Mouse (Mus musculus): ENCODE data around the gene Dis3l.

Dis3l gene

DNA sequence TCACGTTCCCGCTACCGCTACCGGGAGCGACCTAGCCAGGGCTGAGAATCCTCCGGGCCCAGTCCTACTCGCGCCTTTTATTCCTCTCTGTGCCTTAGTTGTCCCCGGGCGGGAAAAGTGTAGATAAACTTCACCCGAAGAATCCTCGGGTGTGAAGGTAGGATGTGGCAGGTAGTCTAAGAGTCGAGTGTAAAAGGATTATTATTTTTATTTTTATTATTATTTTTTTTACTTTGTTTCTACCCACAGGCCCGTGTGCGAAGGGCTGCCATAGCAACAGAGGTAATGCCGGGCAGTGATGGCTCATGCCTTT lies at the start of gene Dis3l:
Dis3l (minus strand) TSS at position 35 of the 313 bp plus-strand sequence.
- in situ Hi-C loops (cut with MboI; ENCODE audit: low pct_unique_long_range_greater_than_20kb in 1 of 2, low sequenced_read_pairs in 2 of 2, unreplicated experiment in 1 of 2), result no loop called here

DNA sequence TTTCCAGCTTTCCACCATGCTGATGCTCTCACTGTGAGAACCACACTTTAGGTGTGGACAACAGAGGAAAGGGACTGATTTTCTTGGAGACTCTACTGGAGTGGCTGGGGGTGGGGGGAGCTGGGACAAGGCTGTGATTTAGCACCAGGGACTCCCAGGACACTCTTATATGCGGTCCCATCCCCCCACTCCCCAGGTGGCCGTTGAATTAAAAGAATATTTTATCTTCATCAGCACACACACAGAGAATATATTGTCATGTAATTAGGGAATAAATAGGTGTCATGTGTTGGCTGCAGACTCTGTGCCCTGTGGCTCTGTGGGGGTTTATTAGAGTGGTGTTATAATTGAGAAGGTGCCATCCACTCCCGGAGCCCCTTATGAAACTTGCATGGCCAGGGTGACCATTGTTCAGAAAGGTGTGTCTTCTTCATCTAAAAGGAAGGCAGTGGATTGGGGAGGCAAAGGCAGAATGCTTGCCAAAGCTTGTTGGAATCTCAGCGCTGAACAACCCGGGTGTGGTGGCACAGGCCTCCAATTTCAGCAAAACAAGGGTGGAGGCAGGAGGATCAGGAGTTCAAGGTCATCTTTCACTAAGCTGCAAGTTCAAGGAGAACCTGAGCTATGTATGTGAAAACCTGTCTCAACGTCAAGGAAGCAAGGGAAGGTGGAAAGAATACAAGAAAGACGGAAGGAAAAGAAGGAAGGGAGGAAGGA lies 48.6 kb upstream of the Dis3l start:
- in situ Hi-C loops (cut with MboI; ENCODE audit: low pct_unique_long_range_greater_than_20kb in 1 of 2, low sequenced_read_pairs in 2 of 2, unreplicated experiment in 1 of 2), result no loop called here

DNA sequence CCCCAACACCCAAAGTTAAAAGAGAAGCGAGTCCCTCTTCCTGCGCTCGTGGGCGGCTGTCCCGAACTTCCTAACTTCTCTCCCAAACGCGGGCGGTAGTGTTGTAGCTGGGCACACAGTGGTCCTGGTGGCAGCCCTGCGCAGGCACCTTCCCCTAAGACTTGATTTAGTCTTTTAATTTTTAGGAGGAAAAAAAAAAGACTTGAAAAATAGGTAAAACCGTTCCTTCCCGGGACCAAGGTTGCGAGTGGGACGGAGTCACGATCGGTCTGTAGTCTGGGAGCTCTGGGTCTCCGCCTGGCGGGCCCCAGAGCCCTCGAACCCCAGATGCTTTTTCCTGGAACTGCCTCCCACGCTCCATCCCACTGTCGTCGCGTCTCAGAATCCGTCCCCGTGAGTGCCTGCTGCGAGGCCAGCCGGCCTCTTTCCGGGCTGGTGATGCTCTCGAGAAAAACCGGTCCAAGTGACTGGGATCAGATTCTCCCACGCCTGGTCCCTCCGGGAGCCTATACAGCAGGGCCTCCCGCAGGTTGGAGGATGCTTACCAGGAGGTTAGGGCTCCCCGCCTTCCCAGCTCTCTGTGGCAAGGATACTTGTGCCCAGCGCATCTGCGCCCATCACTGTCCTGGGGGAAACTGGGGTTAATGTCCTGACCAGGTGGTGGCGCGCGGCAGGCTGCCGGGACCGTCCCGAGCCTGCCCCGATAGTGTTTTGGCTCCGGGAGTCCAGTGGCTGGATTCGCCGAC lies 45.6 kb upstream of the Dis3l start:
- in situ Hi-C loops (cut with MboI; ENCODE audit: low pct_unique_long_range_greater_than_20kb in 1 of 2, low sequenced_read_pairs in 2 of 2, unreplicated experiment in 1 of 2), result no loop called here

DNA sequence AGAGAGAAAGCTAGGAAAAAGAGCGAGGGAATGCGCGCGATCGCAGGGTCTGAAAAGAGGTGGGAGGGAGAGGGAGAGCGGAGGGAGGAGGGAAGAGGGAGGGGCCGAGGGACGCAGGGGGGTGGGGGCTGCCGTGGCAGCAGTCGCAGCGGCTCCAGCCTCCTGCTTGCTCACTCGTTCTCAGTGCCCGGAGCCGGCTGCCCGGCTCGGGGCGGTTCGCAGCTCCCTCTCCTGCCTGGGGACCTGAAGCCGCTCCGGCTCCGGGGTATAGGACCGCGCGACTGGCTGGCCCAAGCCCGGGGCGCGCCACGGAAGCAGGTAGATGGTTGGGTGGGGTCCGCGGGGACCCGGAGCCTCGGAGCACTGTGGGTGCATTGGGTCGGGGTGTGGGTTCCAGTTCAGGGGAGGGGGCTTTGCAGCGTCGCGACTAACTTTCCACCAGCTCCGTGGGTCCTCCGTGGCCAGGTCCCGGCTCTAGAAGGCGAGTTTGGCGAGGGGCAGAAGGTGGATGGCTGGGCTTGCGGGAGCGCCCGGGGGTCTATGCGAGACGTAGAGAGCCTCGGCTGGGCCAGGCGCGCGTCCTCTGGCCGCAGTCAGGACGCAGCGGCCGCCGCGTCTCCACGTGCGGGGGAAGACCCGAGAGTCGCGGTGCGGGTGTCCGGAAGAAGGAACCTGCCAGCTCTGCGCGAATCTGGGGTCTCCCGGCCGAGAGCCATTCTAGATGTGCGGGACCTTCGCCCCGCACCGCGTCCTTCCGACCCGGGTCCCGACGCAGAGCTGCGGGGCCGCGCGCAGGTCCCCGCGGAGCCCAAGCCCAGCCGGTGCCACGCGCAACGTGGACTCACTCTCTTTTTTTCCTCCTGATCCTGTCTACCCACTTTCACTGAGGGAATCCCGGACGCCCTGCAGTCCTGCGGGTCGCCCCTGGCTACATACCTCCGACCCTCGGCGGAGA lies 44.7 kb upstream of the Dis3l start, which contains the start of gene Megf11:
Megf11 (plus strand) TSS at position 116 of the 955 bp plus-strand sequence.
- in situ Hi-C loops (cut with MboI; ENCODE audit: low pct_unique_long_range_greater_than_20kb in 1 of 2, low sequenced_read_pairs in 2 of 2, unreplicated experiment in 1 of 2), result no loop called here

DNA sequence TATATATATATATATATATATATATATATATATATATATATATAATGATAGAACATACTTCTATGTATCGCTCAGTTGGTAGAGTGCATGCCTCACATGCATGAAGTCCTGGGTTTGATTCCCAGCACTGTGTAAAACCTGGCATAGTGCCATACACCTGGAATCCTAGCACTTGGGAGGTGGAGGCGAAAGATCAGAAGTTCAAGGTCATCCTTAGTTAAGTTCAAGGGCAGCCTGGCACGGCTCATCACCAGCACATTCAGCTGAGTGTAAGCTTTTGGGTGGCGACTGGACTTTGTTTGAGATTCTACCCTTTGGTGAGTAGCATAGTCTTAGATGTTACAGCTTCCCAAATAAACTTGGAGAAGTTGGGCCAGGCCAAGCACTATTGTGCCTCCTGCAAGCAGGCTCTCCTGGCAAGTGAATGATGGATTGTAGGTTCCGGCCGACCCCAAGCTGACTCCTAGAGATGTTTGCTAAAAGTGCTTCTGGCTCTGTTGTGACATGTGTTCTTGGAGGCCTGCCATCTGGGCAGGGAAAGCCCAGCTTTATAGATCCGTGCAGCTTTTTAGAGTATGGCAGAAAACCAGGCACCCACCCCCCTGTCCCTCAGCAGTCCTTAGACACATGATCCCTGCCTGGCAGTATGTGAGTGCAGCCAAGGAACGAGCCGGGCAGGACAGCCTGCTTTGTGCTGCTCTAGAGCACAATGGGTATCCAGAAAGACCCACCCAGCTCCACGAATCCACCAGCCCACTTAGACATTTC lies 42.1 kb upstream of the Dis3l start:
- in situ Hi-C loops (cut with MboI; ENCODE audit: low pct_unique_long_range_greater_than_20kb in 1 of 2, low sequenced_read_pairs in 2 of 2, unreplicated experiment in 1 of 2), result no loop called here

DNA sequence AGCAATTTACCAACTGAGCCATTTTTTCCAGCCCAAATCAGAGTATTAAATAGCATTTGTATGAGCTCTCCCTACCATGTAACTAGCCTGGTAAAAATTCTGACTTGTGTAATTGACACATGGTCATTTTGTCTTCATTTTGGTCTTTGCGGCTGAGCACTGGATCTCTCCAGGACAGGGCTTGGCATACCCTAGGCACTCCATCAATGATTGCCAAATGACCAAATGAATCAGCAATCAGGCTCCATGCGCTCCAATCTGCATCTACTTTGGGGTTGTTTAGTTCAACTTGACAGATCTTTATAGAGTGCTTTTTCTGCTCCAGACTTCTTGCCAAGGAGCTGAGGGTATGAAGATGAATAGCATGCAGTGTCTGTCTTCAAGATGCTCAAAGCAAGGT lies 35.3 kb upstream of the Dis3l start:
- in situ Hi-C loops (cut with MboI; ENCODE audit: low pct_unique_long_range_greater_than_20kb in 1 of 2, low sequenced_read_pairs in 2 of 2, unreplicated experiment in 1 of 2), result no loop called here

DNA sequence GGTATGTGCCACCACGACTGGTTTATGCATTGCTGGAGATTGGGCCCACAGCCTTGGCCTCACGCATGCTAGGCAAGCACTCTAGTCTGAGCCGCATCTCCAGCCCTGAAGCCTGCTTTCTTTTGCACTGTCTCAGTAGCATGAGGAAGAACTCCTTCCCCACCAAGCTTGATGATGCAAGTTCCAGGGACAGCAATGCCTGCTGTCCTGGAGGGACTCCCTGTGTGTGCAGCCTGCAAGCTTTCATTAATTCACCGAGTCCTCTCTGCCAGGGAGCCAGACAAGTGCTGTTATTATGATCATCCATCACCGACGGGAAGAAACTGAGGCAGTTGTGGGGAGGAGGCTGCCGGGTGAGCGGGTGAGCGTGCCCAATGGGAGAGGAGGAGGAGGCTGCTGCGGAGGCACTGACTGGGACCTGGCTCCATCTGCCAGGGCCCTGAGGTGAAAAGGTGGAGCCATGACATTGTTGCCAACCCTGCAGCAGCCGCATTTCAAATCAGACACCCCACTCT lies 30.3 kb upstream of the Dis3l start:
- in situ Hi-C loops (cut with MboI; ENCODE audit: low pct_unique_long_range_greater_than_20kb in 1 of 2, low sequenced_read_pairs in 2 of 2, unreplicated experiment in 1 of 2), result no loop called here

DNA sequence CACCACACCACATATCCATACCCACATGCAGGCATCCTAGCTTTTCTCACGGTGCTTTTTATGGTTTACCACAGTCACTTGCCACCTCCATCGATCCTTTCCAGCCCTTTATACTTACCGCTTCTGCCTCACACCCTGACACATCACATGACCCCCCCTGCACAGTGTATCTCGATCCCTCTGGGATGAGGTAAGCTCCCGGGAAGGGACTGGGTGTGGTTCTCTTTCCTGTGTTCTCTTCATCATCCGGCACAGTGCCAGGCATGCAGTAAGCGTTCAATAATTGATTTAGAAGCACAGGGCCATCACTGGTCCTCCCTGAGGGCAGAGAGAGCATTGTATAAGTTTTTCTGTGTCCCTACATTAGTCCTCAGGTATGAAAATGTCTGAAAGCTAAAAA lies 28.8 kb upstream of the Dis3l start:
- in situ Hi-C loops (cut with MboI; ENCODE audit: low pct_unique_long_range_greater_than_20kb in 1 of 2, low sequenced_read_pairs in 2 of 2, unreplicated experiment in 1 of 2), result no loop called here

DNA sequence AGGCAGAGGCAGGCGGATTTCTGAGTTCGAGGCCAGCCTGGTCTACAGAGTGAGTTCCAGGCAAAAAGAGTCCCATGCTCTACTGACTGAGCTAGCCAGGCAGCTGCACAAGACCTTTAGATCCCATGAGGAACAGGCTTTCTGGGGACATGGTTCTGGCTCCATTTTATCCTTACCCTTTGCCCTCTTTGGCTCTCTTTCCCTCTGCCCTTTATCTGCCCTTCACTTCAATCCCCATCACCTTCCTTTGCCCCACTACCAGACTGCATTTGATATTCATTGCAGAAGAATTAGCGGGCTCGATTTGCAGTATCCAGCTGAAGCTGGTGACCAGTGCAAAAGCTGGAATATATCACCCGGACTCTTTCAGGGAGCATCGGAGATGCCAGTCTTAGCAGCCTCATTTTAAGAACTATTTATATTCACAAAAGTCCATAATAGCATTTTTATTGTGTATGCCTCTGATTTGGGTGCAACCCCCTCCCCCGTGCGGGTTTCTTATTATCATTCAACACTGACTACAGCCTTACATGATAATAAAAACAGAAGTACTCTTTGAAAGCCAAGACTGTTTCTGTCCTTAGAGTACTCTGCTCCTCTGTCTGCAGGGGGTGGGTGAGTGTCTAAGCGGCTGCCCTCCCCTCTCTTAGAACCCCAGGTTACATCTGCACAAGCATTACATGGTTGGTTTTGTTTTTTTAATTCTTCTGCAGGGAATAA lies 20.3 kb upstream of the Dis3l start:
- in situ Hi-C loops (cut with MboI; ENCODE audit: low pct_unique_long_range_greater_than_20kb in 1 of 2, low sequenced_read_pairs in 2 of 2, unreplicated experiment in 1 of 2), result no loop called here

DNA sequence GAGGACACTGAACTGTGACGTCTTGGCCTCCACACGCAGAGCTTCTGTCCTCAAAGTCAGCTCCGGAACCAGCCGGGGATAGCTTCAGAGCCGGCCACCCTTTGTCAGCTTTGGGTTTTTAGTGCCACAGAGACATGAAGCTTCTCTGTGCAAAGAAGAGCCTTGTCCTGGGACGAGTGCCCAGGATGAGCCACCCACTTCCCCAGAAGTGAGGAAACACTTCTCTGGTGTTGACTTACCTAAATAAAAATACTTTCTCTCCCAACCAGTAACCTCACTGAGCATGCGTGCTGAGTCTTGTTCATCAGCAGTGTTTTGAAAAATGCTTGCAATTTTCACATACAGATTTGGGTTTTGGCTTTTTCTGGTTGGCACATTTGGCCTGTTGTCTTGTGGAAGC lies 14.5 kb upstream of the Dis3l start:
- in situ Hi-C loops (cut with MboI; ENCODE audit: low pct_unique_long_range_greater_than_20kb in 1 of 2, low sequenced_read_pairs in 2 of 2, unreplicated experiment in 1 of 2), result no loop called here

DNA sequence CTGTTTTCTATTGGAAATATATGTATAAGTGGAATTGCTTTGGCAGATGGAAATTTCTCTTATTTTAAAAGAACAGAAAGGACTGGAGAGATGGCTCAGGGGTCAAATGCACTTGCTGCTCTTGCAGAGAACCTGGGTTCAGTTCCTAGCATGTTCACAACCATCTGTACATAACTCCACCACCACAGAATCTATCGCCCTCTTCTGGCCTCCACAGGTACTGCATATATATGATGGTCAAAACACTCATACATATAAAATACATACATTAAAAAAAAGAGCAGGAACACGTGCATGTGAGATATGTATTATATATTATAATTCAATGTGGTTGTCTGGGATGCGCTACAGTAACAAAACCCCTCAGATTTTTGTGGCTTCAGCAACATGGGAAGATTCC lies 10.1 kb upstream of the Dis3l start:
- in situ Hi-C loops (cut with MboI; ENCODE audit: low pct_unique_long_range_greater_than_20kb in 1 of 2, low sequenced_read_pairs in 2 of 2, unreplicated experiment in 1 of 2), result no loop called here

DNA sequence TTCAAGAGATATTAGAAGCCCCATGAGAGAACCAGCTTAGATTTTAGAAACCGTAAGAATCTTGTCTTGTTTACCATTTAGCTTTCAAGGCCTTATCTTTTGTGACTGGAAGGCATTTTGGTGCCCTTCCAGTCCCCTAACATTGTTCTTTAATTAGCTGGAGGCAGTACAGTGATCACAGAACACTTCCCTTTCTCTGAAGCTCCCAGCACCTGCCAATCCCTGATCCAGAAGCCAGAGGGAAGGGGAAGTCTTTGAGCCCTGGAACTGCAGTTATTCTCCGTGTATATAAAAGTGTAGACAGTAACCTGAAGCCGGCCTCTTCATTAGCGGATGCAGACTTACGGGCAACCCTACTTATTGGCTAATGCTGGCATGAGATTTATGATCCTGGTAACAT lies 8.4 kb upstream of the Dis3l start:
- in situ Hi-C loops (cut with MboI; ENCODE audit: low pct_unique_long_range_greater_than_20kb in 1 of 2, low sequenced_read_pairs in 2 of 2, unreplicated experiment in 1 of 2), result no loop called here

DNA sequence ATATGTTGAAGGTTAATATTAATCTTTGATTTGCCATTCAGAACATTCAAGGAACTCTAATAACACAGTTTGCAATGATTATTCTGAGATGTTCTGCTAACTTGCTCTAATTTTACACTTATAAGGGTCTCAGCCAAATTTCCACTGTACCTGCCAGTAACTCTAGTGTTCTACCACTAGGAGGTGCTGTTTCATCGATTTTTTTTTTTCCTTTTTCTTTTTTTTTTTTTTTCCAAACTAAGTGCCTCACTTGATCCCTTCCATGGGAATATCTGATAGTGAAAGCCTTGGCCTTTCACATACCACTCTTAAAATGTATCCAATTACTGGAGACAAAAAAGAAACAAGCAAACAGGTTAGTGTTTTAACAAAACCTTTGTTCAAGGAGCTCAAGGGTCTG lies 6.3 kb upstream of the Dis3l start:
- in situ Hi-C loops (cut with MboI; ENCODE audit: low pct_unique_long_range_greater_than_20kb in 1 of 2, low sequenced_read_pairs in 2 of 2, unreplicated experiment in 1 of 2), result no loop called here

DNA sequence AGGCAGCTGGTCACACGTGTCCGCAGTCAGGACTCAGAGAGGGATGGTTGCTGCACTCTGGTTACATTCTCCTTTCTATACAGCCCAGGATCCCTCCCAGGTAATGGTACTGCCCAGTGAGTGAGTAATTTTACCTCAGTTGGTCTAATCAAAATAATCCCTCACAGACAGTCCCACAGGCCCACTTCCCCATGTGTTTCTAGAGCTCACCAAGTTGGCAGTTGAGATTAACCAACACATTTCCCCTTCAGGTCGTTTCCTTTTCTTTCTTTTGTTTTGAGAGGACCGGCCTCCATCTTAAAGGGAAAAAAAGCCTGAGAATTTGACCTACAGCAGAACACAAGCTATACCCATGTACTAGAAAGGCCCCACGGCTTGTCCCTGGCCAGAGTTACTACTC lies 4.8 kb upstream of the Dis3l start:
- in situ Hi-C loops (cut with MboI; ENCODE audit: low pct_unique_long_range_greater_than_20kb in 1 of 2, low sequenced_read_pairs in 2 of 2, unreplicated experiment in 1 of 2), result no loop called here

DNA sequence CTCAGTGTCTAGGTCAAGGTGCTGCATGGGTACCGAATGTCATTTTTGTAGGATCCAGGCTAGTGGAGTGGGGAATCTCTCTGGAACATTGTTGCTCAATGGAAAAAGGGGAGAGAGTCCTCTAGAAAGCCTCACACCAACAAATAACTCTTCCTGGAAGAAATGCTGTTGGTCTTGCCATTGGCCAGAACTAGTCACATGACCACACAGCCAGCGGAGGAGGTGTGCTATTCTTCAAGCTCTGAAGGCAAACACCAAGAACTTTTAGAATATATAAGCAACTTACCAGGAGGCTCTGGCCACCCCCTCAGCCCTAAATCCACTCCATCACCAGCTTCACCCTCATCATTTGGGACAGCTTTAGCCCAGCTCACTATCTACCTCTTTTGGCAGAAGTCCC lies 2.6 kb upstream of the Dis3l start:
- in situ Hi-C loops (cut with MboI; ENCODE audit: low pct_unique_long_range_greater_than_20kb in 1 of 2, low sequenced_read_pairs in 2 of 2, unreplicated experiment in 1 of 2), result no loop called here

DNA sequence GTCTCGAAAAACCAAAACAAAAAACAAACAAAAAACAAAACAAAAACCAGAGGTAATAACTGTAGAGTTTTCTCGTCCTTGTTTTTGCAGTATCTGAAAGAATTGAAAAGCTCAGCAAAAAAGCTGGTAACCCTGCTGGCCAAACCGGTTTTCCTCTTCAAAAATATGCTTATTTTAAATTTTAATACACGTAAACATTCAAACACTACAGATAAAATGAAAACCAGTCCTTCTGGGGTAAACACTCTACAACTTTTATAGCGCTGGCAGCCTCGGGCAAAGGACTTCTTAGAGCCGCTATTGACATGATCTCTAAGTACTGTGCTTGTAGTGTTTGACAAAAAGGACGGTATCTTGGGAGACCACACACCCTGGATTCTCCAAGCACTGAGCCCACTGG lies 583 bp upstream of the Dis3l start:
- in situ Hi-C loops (cut with MboI; ENCODE audit: low pct_unique_long_range_greater_than_20kb in 1 of 2, low sequenced_read_pairs in 2 of 2, unreplicated experiment in 1 of 2), result no loop called here

DNA sequence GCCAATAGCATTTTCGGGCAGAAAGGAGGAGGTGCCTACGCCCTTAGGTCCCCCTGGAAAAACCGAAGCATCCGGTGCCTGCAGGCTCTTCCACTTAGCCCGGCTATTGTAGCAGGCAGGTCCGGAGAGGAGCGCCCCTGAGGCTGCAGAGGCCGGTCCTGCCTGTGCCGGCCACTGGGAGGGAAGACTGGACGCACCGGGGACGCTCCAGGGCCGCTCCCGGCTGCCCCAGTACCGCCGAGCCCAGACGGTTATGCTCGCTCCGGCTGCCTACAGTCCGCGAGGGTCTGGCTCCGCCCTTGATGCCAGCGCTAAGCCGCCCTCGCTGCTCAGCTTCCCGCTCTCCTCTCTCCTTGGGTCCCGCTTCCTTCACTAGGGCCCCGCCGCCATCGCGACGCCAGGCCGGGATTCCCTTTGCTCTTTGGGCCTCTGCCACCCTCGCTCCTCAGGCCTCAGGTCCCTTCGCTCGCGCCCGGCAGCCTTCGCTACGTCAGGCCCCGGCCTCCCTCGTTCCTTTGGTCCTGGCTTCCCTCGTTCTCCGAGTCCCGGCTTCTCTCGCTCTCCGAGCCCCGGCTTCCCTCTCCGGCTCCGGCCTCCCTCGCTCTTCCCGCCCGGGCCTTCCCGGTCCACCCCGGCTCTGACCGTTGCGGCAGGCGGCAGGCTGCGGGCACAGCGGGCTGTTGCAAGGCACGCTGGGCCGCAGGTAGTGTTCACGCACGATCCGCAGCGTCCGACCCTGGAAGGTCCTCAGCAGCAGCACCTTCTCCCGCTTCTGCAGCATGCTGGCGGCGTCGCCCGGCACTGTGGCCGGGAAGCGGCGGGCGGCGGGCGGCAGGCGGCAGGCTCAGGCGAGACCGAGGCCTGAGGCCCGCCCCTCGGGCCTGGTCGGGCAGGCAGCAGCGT lies 486 bp downstream of the Dis3l start:
- in situ Hi-C loops (cut with MboI; ENCODE audit: low pct_unique_long_range_greater_than_20kb in 1 of 2, low sequenced_read_pairs in 2 of 2, unreplicated experiment in 1 of 2), result no loop called here
